Mouse (Mus musculus) limb, embryonic 11.5 days (tissue): Measurements from ENCODE around the gene Relt. TPM values are rescaled to one million over a fixed set of nuclear protein-coding genes. Genes with fewer than 3 reads are reported as not detected.

Source experiments
- ATAC-seq: fragments of 200-750 bp; cut with Nextera tagmentation; 2 replicates; pipeline ENCODE4 v1.8.0; 2017; ENCODE audit warnings: low read depth; ENCODE audit not compliant: insufficient number of reproducible peaks, low FRiP score, low TSS enrichment
- DNase-seq: peaks from one replicate; pipeline ENCODE4 v3.0.0-alpha.2; 2015; ENCODE audit warnings: low spot score
- H3K27ac ChIP-seq: fragments of 300-500 bp; sonication (generic); replicated peaks from 2 replicates; pipeline ENCODE4 v1.5.1; 2014; ENCODE audit warnings: low read depth, mild to moderate bottlenecking, low read length
- H3K27me3 ChIP-seq: fragments of 300-500 bp; sonication (generic); 2 replicates; pipeline ENCODE4 v1.6.1; 2014; ENCODE audit warnings: mild to moderate bottlenecking, low read length, mixed read lengths; ENCODE audit not compliant: control insufficient read depth, insufficient read depth
- H3K36me3 ChIP-seq: fragments of 300-500 bp; sonication (generic); 2 replicates; pipeline ENCODE4 v1.6.1; 2014; ENCODE audit warnings: mild to moderate bottlenecking, low read length, moderate library complexity, mixed read lengths; ENCODE audit not compliant: control insufficient read depth, insufficient read depth
- H3K4me1 ChIP-seq: fragments of 300-500 bp; sonication (generic); 2 replicates; pipeline ENCODE4 v1.6.1; 2014; ENCODE audit warnings: low read length, mixed read lengths; ENCODE audit not compliant: control insufficient read depth, insufficient read depth
- H3K4me2 ChIP-seq: fragments of 300-500 bp; sonication (generic); 2 replicates; pipeline ENCODE4 v1.6.1; 2014; ENCODE audit warnings: low read depth, mild to moderate bottlenecking, moderate library complexity; ENCODE audit not compliant: severe bottlenecking
- H3K4me3 ChIP-seq: fragments of 300-500 bp; sonication (generic); 2 replicates; pipeline ENCODE4 v1.5.1; 2014; ENCODE audit warnings: low read depth, low read length
- H3K9ac ChIP-seq: fragments of 300-500 bp; sonication (generic); 2 replicates; pipeline ENCODE4 v1.6.1; 2014; ENCODE audit warnings: mild to moderate bottlenecking, low read length
- H3K9me3 ChIP-seq: fragments of 300-500 bp; sonication (generic); 2 replicates; pipeline ENCODE4 v1.6.1; 2016; ENCODE audit warnings: low read length; ENCODE audit not compliant: control insufficient read depth
- WGBS: fragments of 180-500 bp; shearing (Covaris S2); extraction: QIAGEN DNeasy Blood & Tissue Kit; methylation state at CpG from one replicate; pipeline ENCODE4 v1.1.7; 2014; 5-methylcytosine and 5-hydroxymethylcytosine counted together
- polyA plus RNA-seq: library from polyadenylated mRNA; unstranded; fragments of >200 nt; fragmentation: Nextera tagmentation; extraction: Ambion mirVana; gene quantifications from 2 replicates; pipeline ENCODE4 v1.2.1, GENCODE M21; 2014

The Relt gene
- polyA plus RNA-seq, 1 experiment from 2014 or later, result 4.1 TPM

GRCm38 (mm10) chr7:100869877-100870629, 6.8 kb upstream of the Relt start:
- no peak for ATAC-seq
- Histone ChIP-seq H3K4me3 (no peak overlapping the region), H3K27ac (no peak overlapping the region)

DNA sequence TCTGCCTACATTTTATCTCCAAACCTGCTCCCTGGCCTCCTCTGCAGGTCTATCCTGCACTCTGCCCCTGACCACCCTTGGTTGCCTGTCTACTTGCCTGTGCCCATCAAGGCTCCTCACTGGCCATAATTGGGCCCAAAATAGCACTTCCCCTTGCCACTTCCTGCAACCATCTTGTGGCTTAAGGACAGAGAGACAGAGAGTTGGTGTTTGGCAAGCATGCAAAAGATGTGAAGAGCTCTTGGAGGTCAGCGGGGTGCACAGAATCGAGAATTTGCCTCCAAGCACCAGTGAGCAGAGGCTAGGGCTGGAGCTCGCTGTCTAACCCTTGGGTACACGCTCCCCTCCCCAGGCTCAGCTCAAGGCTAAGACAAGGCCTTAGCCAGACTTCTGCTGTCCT, 5.3 kb upstream of the Relt start:
- peaks cover 6% of the 10 kb centered on the region; the same call in 1 of the 2 replicates for H3K36me3 ChIP-seq
- H3K4me1 ChIP-seq, result no peaks in the 10 kb centered on the region
- H3K9me3 ChIP-seq, result no peaks in the 10 kb centered on the region
- H3K9ac ChIP-seq, result no peak overlapping the region
- DNase-seq, result no peak
- no peaks in the 10 kb centered on the region for H3K27me3 ChIP-seq
- H3K27ac ChIP-seq, result no peak overlapping the region
- H3K4me2 ChIP-seq, result no peak overlapping the region
- WGBS, result 85% methylated on average over 4 of the region's 4 CpGs
- no peak overlapping the region for H3K4me3 ChIP-seq
- ATAC-seq, result no peak

More at GRCm38 (mm10) chr7:100869877-100870629, 6.8 kb upstream of the Relt start:
- H3K4me2 ChIP-seq, result no peak overlapping the region
- no peak for DNase-seq
- H3K4me1 ChIP-seq, result no peaks in the 10 kb centered on the region
- no peaks in the 10 kb centered on the region for H3K9me3 ChIP-seq
- no peak overlapping the region for H3K9ac ChIP-seq
- H3K27me3 ChIP-seq, result no peaks in the 10 kb centered on the region
- H3K36me3 ChIP-seq, result peaks cover 13% of the 10 kb centered on the region; the same call in 1 of the 2 replicates
- WGBS, result 81% methylated on average over 8 of the region's 8 CpGs

- Histone ChIP-seq H3K27ac (no peak overlapping the region), H3K9ac (no peak overlapping the region), H3K4me2 (no peak overlapping the region), H3K4me1 (0 out of 2 replicates have a peak, but pooled peaks cover 2% of the 10 kb centered on the region), H3K36me3 (no peaks in the 10 kb centered on the region; the same call in 1 of the 2 replicates), H3K4me3 (no peak overlapping the region), H3K9me3 (no peaks in the 10 kb centered on the region), H3K27me3 (no peaks in the 10 kb centered on the region)
- DNase-seq (no peak), ATAC-seq (no peak)
- 49% methylated on average over 2 of the region's 2 CpGs for WGBS
Observed at GRCm38 (mm10) chr7:100867561-100867960, 4.3 kb upstream of the Relt start.

DNA sequence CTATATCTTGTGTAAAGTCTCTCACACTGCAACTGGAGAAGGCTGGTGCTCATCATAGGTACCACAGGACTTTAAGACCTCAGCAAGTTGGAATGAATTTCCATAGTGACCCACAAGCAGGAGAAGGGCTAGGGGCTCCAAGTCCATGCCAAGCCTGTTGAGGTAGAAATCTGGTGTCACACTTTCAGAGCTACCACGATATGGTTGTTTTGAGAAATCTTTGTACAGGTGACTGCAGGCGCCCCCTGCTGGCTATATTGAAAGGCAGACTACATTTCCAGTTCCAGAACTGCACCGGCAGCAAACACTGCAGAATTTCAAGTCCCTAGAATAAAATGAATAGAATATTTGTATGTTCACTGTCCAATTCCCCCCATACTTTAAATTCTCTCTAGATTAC, 3.4 kb upstream of the Relt start:
- 18% methylated on average over 3 of the region's 3 CpGs for WGBS

DNA sequence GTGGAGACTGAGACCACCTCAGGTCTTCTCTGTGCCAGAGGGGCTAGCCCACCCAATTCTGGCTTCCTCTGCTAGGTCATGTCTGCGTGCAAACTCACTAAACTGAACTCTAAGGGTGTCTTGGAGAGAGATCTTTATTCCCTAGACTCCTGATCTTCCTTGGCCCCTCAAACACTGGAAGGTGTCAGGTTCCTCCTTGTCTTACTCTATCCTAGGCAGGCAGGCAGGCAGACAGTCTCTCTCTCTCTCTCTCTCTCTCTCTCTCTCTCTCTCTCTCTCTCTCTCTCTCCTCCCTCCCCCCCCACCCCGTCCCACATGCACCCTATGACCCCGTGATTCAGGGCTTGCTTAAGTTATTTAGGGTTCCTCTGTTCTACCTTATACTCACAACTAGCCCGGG, 893 bp downstream of the Relt start:
- H3K36me3 ChIP-seq, result no peaks in the 10 kb centered on the region
- ATAC-seq, result no peak
- H3K27ac ChIP-seq, result peak overlapping the region; percentile 56
- H3K9ac ChIP-seq, result peak overlapping the region; percentile 76
- DNase-seq, result no peak
- no peaks in the 10 kb centered on the region for H3K27me3 ChIP-seq
- peaks cover 15% of the 10 kb centered on the region for H3K4me1 ChIP-seq
- 0% methylated on average over 4 of the region's 4 CpGs for WGBS
- H3K4me2 ChIP-seq, result peak overlapping the region; percentile 95
- no peaks in the 10 kb centered on the region for H3K9me3 ChIP-seq
- peak overlapping the region; percentile 76 for H3K4me3 ChIP-seq

More for the DNA sequence above, 3.4 kb upstream of the Relt start:
- Histone ChIP-seq H3K36me3 (no peaks in the 10 kb centered on the region), H3K9me3 (no peaks in the 10 kb centered on the region), H3K27me3 (no peaks in the 10 kb centered on the region), H3K4me3 (no peak overlapping the region), H3K9ac (no peak overlapping the region), H3K27ac (no peak overlapping the region), H3K4me1 (0 out of 2 replicates have a peak, but pooled peaks cover 5% of the 10 kb centered on the region), H3K4me2 (no peak overlapping the region)
- ATAC-seq (no peak), DNase-seq (peak; percentile 84)

DNA sequence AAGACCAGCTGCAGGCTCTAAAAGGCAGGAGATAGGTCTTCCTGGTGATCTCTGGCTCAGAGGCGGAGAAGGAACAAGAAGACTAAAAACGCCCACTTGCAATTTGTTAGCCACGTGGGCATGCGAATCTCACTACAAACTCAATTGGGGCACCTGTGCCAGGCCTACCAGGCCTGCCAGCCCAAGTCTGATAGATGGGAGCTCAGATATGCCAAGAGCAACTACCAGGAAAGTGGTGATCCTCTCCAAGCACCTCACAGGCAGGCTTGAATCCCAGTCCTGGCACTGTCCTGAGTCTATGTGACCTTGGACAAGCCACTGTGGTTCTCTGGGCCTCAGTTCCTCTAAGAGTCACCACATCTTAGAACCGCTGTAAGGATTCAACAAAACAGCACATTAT, 2.0 kb downstream of the Relt start:
- WGBS, result 91% methylated on average over 5 of the region's 5 CpGs
- H3K4me1 ChIP-seq, result peaks cover 18% of the 10 kb centered on the region
- ATAC-seq, result no peak

DNA sequence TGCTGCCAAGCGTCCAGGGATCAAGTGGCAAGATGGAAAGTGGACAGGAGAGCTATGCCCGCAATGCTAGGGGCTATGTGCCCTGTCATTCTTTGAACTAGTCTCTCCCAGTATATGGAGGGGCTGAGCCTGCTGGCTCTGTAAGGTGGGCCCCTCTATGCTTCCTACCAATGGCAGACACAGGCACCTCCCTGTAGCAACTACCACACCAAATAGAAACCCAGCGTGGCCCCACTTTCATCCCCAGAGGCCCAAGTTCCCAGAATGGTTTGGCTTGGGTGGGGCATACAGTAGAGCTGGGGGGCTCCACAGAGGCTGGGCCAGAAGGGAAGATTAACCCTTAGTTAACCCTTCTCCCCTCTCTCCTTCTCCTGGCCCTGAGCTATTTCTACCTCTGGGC, 2.8 kb downstream of the Relt start:
- ATAC-seq, result no peak
- H3K27ac ChIP-seq, result no peak overlapping the region
- no peaks in the 10 kb centered on the region for H3K9me3 ChIP-seq
- no peak overlapping the region for H3K4me3 ChIP-seq
- H3K27me3 ChIP-seq, result no peaks in the 10 kb centered on the region
- H3K4me2 ChIP-seq, result no peak overlapping the region
- H3K36me3 ChIP-seq, result no peaks in the 10 kb centered on the region
- H3K4me1 ChIP-seq, result peaks cover 24% of the 10 kb centered on the region
- no peak for DNase-seq
- H3K9ac ChIP-seq, result no peak overlapping the region
- WGBS, result 87% methylated on average over 3 of the region's 3 CpGs

More for the DNA sequence above, 2.0 kb downstream of the Relt start:
- H3K9ac ChIP-seq, result no peak overlapping the region
- no peak overlapping the region for H3K4me2 ChIP-seq
- H3K4me3 ChIP-seq, result no peak overlapping the region
- H3K36me3 ChIP-seq, result no peaks in the 10 kb centered on the region
- no peak for DNase-seq
- no peak overlapping the region for H3K27ac ChIP-seq
- no peaks in the 10 kb centered on the region for H3K27me3 ChIP-seq
- H3K9me3 ChIP-seq, result no peaks in the 10 kb centered on the region

DNA sequence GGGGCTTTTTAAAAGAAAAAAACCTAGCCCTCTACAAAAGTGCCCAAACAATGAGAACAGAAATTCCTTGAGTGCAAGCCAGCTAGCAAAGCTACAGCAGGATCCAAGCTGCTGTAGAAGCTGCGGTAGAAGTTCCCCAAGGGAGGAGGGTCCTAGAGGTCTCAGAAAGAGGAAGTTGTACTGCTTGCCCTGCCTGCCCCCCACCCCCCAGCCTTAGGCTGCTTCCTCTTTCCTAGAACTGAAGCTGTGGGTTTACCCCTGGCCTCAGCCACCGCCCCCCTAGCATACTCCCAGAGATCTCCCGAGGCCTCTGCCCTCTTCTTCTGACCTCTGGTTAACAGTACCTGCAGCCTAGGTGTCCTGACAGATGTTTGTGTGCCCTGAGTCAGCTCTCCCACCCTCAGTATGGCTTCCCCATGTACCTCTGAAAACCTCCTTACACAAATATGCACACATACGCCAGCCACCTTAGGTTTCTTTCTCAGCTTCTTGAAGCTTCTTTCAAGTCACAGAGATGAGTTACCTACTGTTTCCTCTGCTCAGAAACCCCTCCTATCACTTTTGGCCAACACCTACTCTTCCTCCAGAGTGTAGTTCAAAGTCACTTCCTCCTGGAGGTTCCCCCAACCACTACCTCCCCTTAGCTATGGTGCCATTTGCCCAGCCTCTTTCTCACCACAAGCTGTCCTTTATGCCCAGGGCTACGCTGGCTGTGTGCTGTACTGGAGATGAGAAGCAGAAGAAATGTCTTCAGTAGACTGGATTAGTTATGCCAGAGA, 7.3 kb downstream of the Relt start:
- Histone ChIP-seq H3K9ac (no peak overlapping the region), H3K27ac (0 out of 2 replicates have a peak overlapping the region, but pooled peaks have one; percentile 4), H3K9me3 (no peaks in the 10 kb centered on the region), H3K4me1 (peaks cover 44% of the 10 kb centered on the region), H3K36me3 (0 out of 2 replicates have a peak, but pooled peaks cover 2% of the 10 kb centered on the region), H3K27me3 (no peaks in the 10 kb centered on the region), H3K4me3 (no peak overlapping the region), H3K4me2 (no peak overlapping the region)
- WGBS, result 57% methylated on average over 5 of the region's 5 CpGs
- DNase-seq (no peak), ATAC-seq (no peak)
